Mouse (Mus musculus): Measurements from ENCODE around the gene Atpif1.
A peak's percentile ranks its signal among the peaks of the same experiment; 100 is the strongest.

The Atpif1 gene

GRCm38 (mm10) chr4:132526678-132527077 is 6.8 kb downstream of the Atpif1 start:
- no peak for DNase-seq

- no peak for DNase-seq
Observed at GRCm38 (mm10) chr4:132524808-132525207, 8.7 kb downstream of the Atpif1 start.

- DNase-seq, result no peak
Observed at GRCm38 (mm10) chr4:132524321-132524741, 9.1 kb downstream of the Atpif1 start.

GRCm38 (mm10) chr4:132519188-132519587 is 14.3 kb downstream of the Atpif1 start:
- DNase-seq, result no peak

GRCm38 (mm10) chr4:132518066-132518465 is 15.4 kb downstream of the Atpif1 start:
- DNase-seq, result no peak

- DNase-seq, result peak; percentile 82 to 91
Observed at GRCm38 (mm10) chr4:132515369-132516155, 17.9 kb downstream of the Atpif1 start.

GRCm38 (mm10) chr4:132514555-132515135 is 18.8 kb downstream of the Atpif1 start:
- DNase-seq, result peak; percentile 78 to 81

- DNase-seq, result no peak
Observed at GRCm38 (mm10) chr4:132513395-132514273, 19.8 kb downstream of the Atpif1 start.

GRCm38 (mm10) chr4:132512080-132512479 is 21.4 kb downstream of the Atpif1 start:
- no peak for DNase-seq

- DNase-seq, result peak; percentile 97 to 98
Observed at GRCm38 (mm10) chr4:132510352-132510798, 23.1 kb downstream of the Atpif1 start, which contains the start of gene Sesn2. Gene Sesn2 (minus strand): TSS chr4:132510501.

- peak; percentile 34 to 54 for DNase-seq
Observed at GRCm38 (mm10) chr4:132509621-132510296, 23.7 kb downstream of the Atpif1 start.

GRCm38 (mm10) chr4:132507210-132507609 is 26.2 kb downstream of the Atpif1 start:
- no peak for DNase-seq

GRCm38 (mm10) chr4:132506250-132506649 is 27.2 kb downstream of the Atpif1 start:
- DNase-seq, result no peak

GRCm38 (mm10) chr4:132505800-132506199 is 27.7 kb downstream of the Atpif1 start:
- DNase-seq, result no peak

- DNase-seq, result no peak
Observed at GRCm38 (mm10) chr4:132505034-132505738, 28.3 kb downstream of the Atpif1 start.

- no peak for DNase-seq
Observed at GRCm38 (mm10) chr4:132503344-132503743, 30.1 kb downstream of the Atpif1 start.

- no peak for DNase-seq
Observed at GRCm38 (mm10) chr4:132501639-132502038, 31.8 kb downstream of the Atpif1 start.

- DNase-seq, result no peak
Observed at GRCm38 (mm10) chr4:132494271-132494918, 39.1 kb downstream of the Atpif1 start.

GRCm38 (mm10) chr4:132492178-132493060 is 41.0 kb downstream of the Atpif1 start:
- DNase-seq, result no peak

- DNase-seq, result no peak
Observed at GRCm38 (mm10) chr4:132491748-132492147, 41.7 kb downstream of the Atpif1 start.
